Mouse (Mus musculus) bone marrow, adult 2 months (tissue): ENCODE results near the gene Coro1c.

Experiments
- CTCF ChIP-seq: fragments of 200-500 bp; IDR thresholded peaks from 2 replicates; pipeline ENCODE4 v1.5.1; 2011; ENCODE audit warnings: low read length, control low read depth; ENCODE audit not compliant: control insufficient read depth, insufficient read depth
- POLR2A ChIP-seq: fragments of 200-500 bp; IDR thresholded peaks from 2 replicates; pipeline ENCODE4 v1.6.1; 2011; ENCODE audit warnings: low read depth, mild to moderate bottlenecking, control low read depth, low read length, borderline replicate concordance; ENCODE audit not compliant: control insufficient read depth

DNA sequence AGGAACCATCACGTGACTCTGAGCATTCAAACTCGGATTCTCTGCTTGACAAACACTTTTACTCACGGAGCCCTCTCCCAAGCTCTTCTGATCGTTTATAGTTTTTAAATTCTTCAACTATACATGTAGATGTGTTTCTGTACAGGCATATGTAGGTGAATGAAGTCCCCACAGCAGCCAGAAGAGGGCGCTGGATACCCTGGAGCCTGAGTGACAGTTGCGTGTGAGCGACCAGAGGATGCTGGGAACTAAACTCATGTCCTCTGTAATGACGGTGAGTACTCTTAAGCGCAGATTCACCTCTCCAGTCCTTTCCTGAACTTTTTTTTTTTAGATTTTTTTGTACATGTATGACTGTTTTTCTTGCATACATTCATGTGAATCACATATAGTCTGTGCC is 95.0 kb downstream of the Coro1c start:
- TF ChIP-seq POLR2A = no peak
- TF ChIP-seq CTCF = peak; percentile 53; the same call in 1 of the 2 replicates
